Comparison of ENCODE assay signal across 8 mouse cellular contexts in the genomic region with DNA sequence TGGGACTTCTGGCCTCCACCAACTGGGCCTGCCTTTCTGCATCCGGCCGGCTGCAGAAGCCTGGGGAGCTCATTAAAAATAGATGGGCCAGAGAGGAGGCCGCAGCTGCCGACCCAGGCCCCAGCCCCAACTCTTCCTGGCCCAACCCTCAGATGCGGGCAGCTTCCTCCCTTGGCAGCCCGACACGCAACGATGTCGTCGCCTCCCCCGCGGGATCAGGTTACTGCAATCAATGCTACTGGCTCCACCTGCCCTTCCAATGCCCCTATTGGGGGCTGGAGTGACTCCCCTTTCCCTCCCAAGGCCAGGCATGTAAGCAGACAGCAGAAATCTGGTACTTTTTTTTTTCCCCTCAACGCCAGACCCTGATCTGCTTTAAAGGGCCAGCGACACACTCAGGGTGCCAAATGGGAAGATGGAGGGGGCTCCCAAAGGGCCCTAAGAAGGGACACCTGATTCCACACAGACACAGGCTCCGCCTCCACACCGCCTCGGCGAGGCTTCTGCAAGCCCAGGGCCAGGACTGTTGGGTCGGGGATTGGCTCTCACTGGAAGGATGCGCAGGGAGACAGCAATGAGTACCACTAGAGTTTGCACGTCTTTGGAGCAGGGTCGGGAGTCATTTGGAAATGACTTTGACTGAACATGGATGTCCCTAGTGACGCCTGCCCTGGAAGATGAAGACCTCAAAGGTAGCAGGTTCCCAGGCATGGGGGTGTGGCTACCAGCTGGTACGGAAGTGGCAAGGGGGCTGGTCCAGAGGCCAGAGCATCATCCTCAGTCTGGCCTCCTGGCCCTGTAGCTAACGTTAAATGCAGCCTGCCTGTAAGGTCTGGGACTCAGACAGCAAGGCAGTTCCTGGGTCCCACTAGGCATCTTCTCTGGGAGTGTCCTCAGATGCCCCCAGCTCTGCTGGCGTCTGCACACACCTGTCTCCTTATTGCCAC. TPM values are rescaled to one million over a fixed set of nuclear protein-coding genes. Genes with fewer than 3 reads are reported as not detected.
DNase-seq lines count a peak whose midpoint lies in the region; ATAC-seq and TF ChIP-seq lines count a peak whose summit lies in the region.

No protein-coding gene starts in this region.

- peak overlapping the region; percentile 64 for H3K9ac ChIP-seq in CH12.LX (ENCODE audit: insufficient read depth, low read depth)
- H3K9ac ChIP-seq in embryonic facial prominence, embryonic 15.5 days = peak overlapping the region; percentile 15; the same call in 1 of the 2 replicates
- H3K9ac ChIP-seq in intestine, postnatal 0 days (ENCODE audit: low read depth, low read length) = no peak overlapping the region
- peak overlapping the region; percentile 62 for H3K9ac ChIP-seq in neural tube, embryonic 11.5 days (ENCODE audit: low read length)

- DNase-seq in cerebellum, postnatal 10 days = peak; percentile 80 to 84
- no peak for DNase-seq in cerebellum, adult 18-20 months
- DNase-seq in CH12.LX (ENCODE audit: extremely low read depth) = peak; percentile 42
- DNase-seq in neural tube, embryonic 11.5 days (ENCODE audit: low spot score) = peak; percentile 84
- DNase-seq in layer of hippocampus, adult 18-20 months (ENCODE audit: low spot score in 2 of 2) = no peak

- no peak overlapping the region for H3K27ac ChIP-seq in CH12.LX (ENCODE audit: insufficient read depth, low read depth)
- H3K27ac ChIP-seq in embryonic facial prominence, embryonic 15.5 days (replicated peaks) = peak overlapping the region; percentile 53
- H3K27ac ChIP-seq in intestine, postnatal 0 days (ENCODE audit: low read depth, low read length) = no peak overlapping the region
- H3K27ac ChIP-seq in neural tube, embryonic 11.5 days (ENCODE audit: low read depth, low read length) = peak overlapping the region; percentile 93

- WGBS in embryonic facial prominence, embryonic 15.5 days = 3% methylated on average over 26 of the region's 26 CpGs
- 4% methylated on average over 26 of the region's 26 CpGs for WGBS in intestine, postnatal 0 days
- 3% methylated on average over 26 of the region's 26 CpGs for WGBS in neural tube, embryonic 11.5 days

- TF ChIP-seq CTCF in CH12.LX (conservative IDR thresholded peaks at IDR 0.05 in 1 of 2, IDR thresholded peaks at IDR 0.05 in 1 of 2; ENCODE audit: low read depth in 2 of 2, low read length in 2 of 2) = no peak
- TF ChIP-seq CTCF in intestine, postnatal 0 days (IDR thresholded peaks at IDR 0.05; ENCODE audit: low read depth) = no peak

- no peak for TF ChIP-seq EP300 in CH12.LX (IDR thresholded peaks at IDR 0.05; ENCODE audit: low read length)

- TF ChIP-seq RAD21 in CH12.LX (IDR thresholded peaks at IDR 0.05; ENCODE audit: low read depth, low read length) = no peak

- H3K79me2 ChIP-seq in CH12.LX (replicated peaks; ENCODE audit: control insufficient read depth, extremely low read depth, insufficient read depth, poor library complexity, severe bottlenecking) = no peaks in the 10 kb centered on the region

- H3K9me3 ChIP-seq in CH12.LX (replicated peaks; ENCODE audit: low read length) = no peaks in the 10 kb centered on the region
- no peaks in the 10 kb centered on the region for H3K9me3 ChIP-seq in embryonic facial prominence, embryonic 15.5 days (replicated peaks)
- no peaks in the 10 kb centered on the region for H3K9me3 ChIP-seq in intestine, postnatal 0 days (ENCODE audit: control insufficient read depth)
- H3K9me3 ChIP-seq in neural tube, embryonic 11.5 days (ENCODE audit: control insufficient read depth, low read length) = no peaks in the 10 kb centered on the region

- H3K4me3 ChIP-seq in CH12.LX (replicated peaks in 1 of 3; ENCODE audit: low read depth in 2 of 3, low read length in 2 of 3, poor library complexity in 1 of 3) = peak overlapping the region; percentile 55 to 62 (median 55)
- peak overlapping the region; percentile 33 for H3K4me3 ChIP-seq in embryonic facial prominence, embryonic 15.5 days (replicated peaks)
- H3K4me3 ChIP-seq in intestine, postnatal 0 days (ENCODE audit: low read depth, low read length) = peak overlapping the region; percentile 21
- peak overlapping the region; percentile 39 for H3K4me3 ChIP-seq in neural tube, embryonic 11.5 days (ENCODE audit: low read depth, low read length)

- TF ChIP-seq POLR2A in CH12.LX (IDR thresholded peaks at IDR 0.05; ENCODE audit: low read depth, low read length) = no peak; the same call in 1 of the 2 replicates

- peaks cover 15 to 42% of the 10 kb centered on the region in 2 experiments for H3K4me1 ChIP-seq in CH12.LX (ENCODE audit: control insufficient read depth in 1 of 2, insufficient read depth in 2 of 2)
- peaks cover 50% of the 10 kb centered on the region for H3K4me1 ChIP-seq in embryonic facial prominence, embryonic 15.5 days
- 0 out of 2 replicates have a peak, but pooled peaks cover 3% of the 10 kb centered on the region for H3K4me1 ChIP-seq in intestine, postnatal 0 days (replicated peaks; ENCODE audit: control insufficient read depth, insufficient read depth, low read length)
- H3K4me1 ChIP-seq in neural tube, embryonic 11.5 days (ENCODE audit: control insufficient read depth, insufficient read depth, low read length) = peaks cover 54% of the 10 kb centered on the region

- ATAC-seq in embryonic facial prominence, embryonic 15.5 days (ENCODE audit: insufficient number of reproducible peaks, low FRiP score, low TSS enrichment, low read depth) = no peak
- ATAC-seq in intestine, postnatal 0 days = no peak
- 0 out of 2 replicates have a peak, but pooled peaks have one; percentile 7 for ATAC-seq in neural tube, embryonic 11.5 days (ENCODE audit: insufficient read depth, low FRiP score, low TSS enrichment)
- ATAC-seq in megakaryocyte-erythroid progenitor cell, adult 5-6 weeks (replicated peaks; ENCODE audit: low FRiP score, low TSS enrichment, poor library complexity, severe bottlenecking) = no peak

- peaks cover 0 to 30% of the 10 kb centered on the region in 2 experiments for H3K36me3 ChIP-seq in CH12.LX (replicated peaks in 1 of 2; ENCODE audit: control insufficient read depth in 1 of 2, insufficient read depth in 1 of 2, low read length in 1 of 2)
- H3K36me3 ChIP-seq in embryonic facial prominence, embryonic 15.5 days = no peaks in the 10 kb centered on the region
- no peaks in the 10 kb centered on the region for H3K36me3 ChIP-seq in intestine, postnatal 0 days (ENCODE audit: control insufficient read depth, insufficient read depth)
- no peaks in the 10 kb centered on the region for H3K36me3 ChIP-seq in neural tube, embryonic 11.5 days (ENCODE audit: control insufficient read depth, insufficient read depth, low read length)

- in situ Hi-C loops in CH12.LX (cut with MboI; ENCODE audit: low pct_ligation_motif_present, low pct_unique_long_range_greater_than_20kb, low sequenced_read_pairs) = no loop called here

- H3K27me3 ChIP-seq in CH12.LX (replicated peaks) = no peaks in the 10 kb centered on the region
- no peaks in the 10 kb centered on the region for H3K27me3 ChIP-seq in embryonic facial prominence, embryonic 15.5 days
- H3K27me3 ChIP-seq in intestine, postnatal 0 days (replicated peaks; ENCODE audit: control insufficient read depth, insufficient read depth, low read length) = peaks cover 15% of the 10 kb centered on the region
- H3K27me3 ChIP-seq in neural tube, embryonic 11.5 days (ENCODE audit: control insufficient read depth, insufficient read depth, low read length) = no peaks in the 10 kb centered on the region

- dilution Hi-C loops in CH12.LX (cut with MboI; ENCODE audit: extremely low pct_ligation_motif_present, extremely low pct_unique_long_range_greater_than_20kb, low sequenced_read_pairs) = no loop called here

- peak overlapping the region; percentile 53 for H3K4me2 ChIP-seq in CH12.LX (ENCODE audit: insufficient read depth, low read depth, poor library complexity, severe bottlenecking)
- H3K4me2 ChIP-seq in embryonic facial prominence, embryonic 15.5 days (replicated peaks) = peak overlapping the region; percentile 47
- peak overlapping the region; percentile 50 for H3K4me2 ChIP-seq in intestine, postnatal 0 days (replicated peaks; ENCODE audit: low read depth)
- H3K4me2 ChIP-seq in neural tube, embryonic 11.5 days (ENCODE audit: low read depth) = peak overlapping the region; percentile 58

RNA-seq across cellular contexts. Expression of gene Mapk8ip1, which starts 8.5 kb away (rescaled TPM):
- total RNA-seq in CH12.LX (2012; rRNA removed) = 4.1 and 5.4 TPM in 2 replicates
- 5.0 and 5.5 TPM in 2 replicates for total RNA-seq in CH12.LX (2014; rRNA removed)
- polyA plus RNA-seq in CH12.LX (2012; ENCODE audit: insufficient read length, low read depth) = 11.0 and 13.0 TPM in 2 replicates
- polyA plus RNA-seq in embryonic facial prominence, embryonic 15.5 days (2015; fragmentation: Nextera tagmentation; extraction: Ambion mirVana) = 34.0 and 34.6 TPM in 2 replicates
- polyA plus RNA-seq in intestine, postnatal 0 days (2015; fragmentation: Nextera tagmentation; extraction: Ambion mirVana) = 7.2 and 7.4 TPM in 2 replicates
- polyA plus RNA-seq in neural tube, embryonic 11.5 days (2014; fragmentation: Nextera tagmentation; extraction: Ambion mirVana) = 39.1 and 44.2 TPM in 2 replicates
- total RNA-seq in layer of hippocampus, adult 18-20 months (2021) = 100 to 1,000 TPM; 350 to 365 TPM
- total RNA-seq in megakaryocyte-erythroid progenitor cell, adult 5-6 weeks (2014; fragmentation: Nextera tagmentation) = not detected in 2 replicates
- not detected in 2 replicates for total RNA-seq in megakaryocyte-erythroid progenitor cell, adult 5-6 weeks (2017)

RNA-seq across cellular contexts. Expression of gene 1700029I15Rik, which starts 10.3 kb away (rescaled TPM):
- total RNA-seq in CH12.LX (2012; rRNA removed) (2.9 and 3.4 TPM in 2 replicates), CH12.LX (2014; rRNA removed) (0.39 and 0.67 TPM in 2 replicates)
- 3.0 and 5.0 TPM in 2 replicates for polyA plus RNA-seq in CH12.LX (2012; ENCODE audit: insufficient read length, low read depth)
- polyA plus RNA-seq in embryonic facial prominence, embryonic 15.5 days (2015; fragmentation: Nextera tagmentation; extraction: Ambion mirVana) = 3.4 and 6.3 TPM in 2 replicates
- polyA plus RNA-seq in intestine, postnatal 0 days (2015; fragmentation: Nextera tagmentation; extraction: Ambion mirVana) = 2.1 and 3.1 TPM in 2 replicates
- polyA plus RNA-seq in neural tube, embryonic 11.5 days (2014; fragmentation: Nextera tagmentation; extraction: Ambion mirVana) = 1.0 and 3.1 TPM in 2 replicates
- total RNA-seq in layer of hippocampus, adult 18-20 months (2021) = 1 to 10 TPM; 3.7 to 6.2 TPM
- total RNA-seq in megakaryocyte-erythroid progenitor cell, adult 5-6 weeks (2014; fragmentation: Nextera tagmentation) = 1.2 and 1.5 TPM in 2 replicates
- total RNA-seq in megakaryocyte-erythroid progenitor cell, adult 5-6 weeks (2017) = 1.1 and 2.5 TPM in 2 replicates

RNA-seq across cellular contexts. Expression of gene Large2, which starts 17.9 kb away (rescaled TPM):
- total RNA-seq in CH12.LX (2012; rRNA removed) (1.4 and 1.5 TPM in 2 replicates), CH12.LX (2014; rRNA removed) (0.19 TPM in 1 of 2 replicates, not detected in the other)
- polyA plus RNA-seq in CH12.LX (2012; ENCODE audit: insufficient read length, low read depth) = 0.45 and 0.89 TPM in 2 replicates
- 22.5 and 23.6 TPM in 2 replicates for polyA plus RNA-seq in embryonic facial prominence, embryonic 15.5 days (2015; fragmentation: Nextera tagmentation; extraction: Ambion mirVana)
- 8.3 and 9.1 TPM in 2 replicates for polyA plus RNA-seq in intestine, postnatal 0 days (2015; fragmentation: Nextera tagmentation; extraction: Ambion mirVana)
- polyA plus RNA-seq in neural tube, embryonic 11.5 days (2014; fragmentation: Nextera tagmentation; extraction: Ambion mirVana) = 3.0 and 4.9 TPM in 2 replicates
- total RNA-seq in layer of hippocampus, adult 18-20 months (2021) = under 1 TPM; 0.20 to 0.86 TPM
- not detected in 2 replicates for total RNA-seq in megakaryocyte-erythroid progenitor cell, adult 5-6 weeks (2014; fragmentation: Nextera tagmentation)
- not detected in 2 replicates for total RNA-seq in megakaryocyte-erythroid progenitor cell, adult 5-6 weeks (2017)

RNA-seq across cellular contexts. Expression of gene Pex16, which starts 18.1 kb away (rescaled TPM):
- total RNA-seq in CH12.LX (2012; rRNA removed) (35.1 and 44.0 TPM in 2 replicates), CH12.LX (2014; rRNA removed) (25.0 and 28.7 TPM in 2 replicates)
- polyA plus RNA-seq in CH12.LX (2012; ENCODE audit: insufficient read length, low read depth) = 36.6 and 37.2 TPM in 2 replicates
- 27.8 and 28.8 TPM in 2 replicates for polyA plus RNA-seq in embryonic facial prominence, embryonic 15.5 days (2015; fragmentation: Nextera tagmentation; extraction: Ambion mirVana)
- 84.8 and 86.0 TPM in 2 replicates for polyA plus RNA-seq in intestine, postnatal 0 days (2015; fragmentation: Nextera tagmentation; extraction: Ambion mirVana)
- 21.5 and 22.4 TPM in 2 replicates for polyA plus RNA-seq in neural tube, embryonic 11.5 days (2014; fragmentation: Nextera tagmentation; extraction: Ambion mirVana)
- 10 to 100 TPM; 31.7 to 32.8 TPM for total RNA-seq in layer of hippocampus, adult 18-20 months (2021)
- total RNA-seq in megakaryocyte-erythroid progenitor cell, adult 5-6 weeks (2014; fragmentation: Nextera tagmentation) = 13.1 and 25.7 TPM in 2 replicates
- 12.1 and 17.2 TPM in 2 replicates for total RNA-seq in megakaryocyte-erythroid progenitor cell, adult 5-6 weeks (2017)

RNA-seq across cellular contexts. Expression of gene Cry2, which starts 41.3 kb away (rescaled TPM):
- total RNA-seq in CH12.LX (2012; rRNA removed) (8.8 and 12.7 TPM in 2 replicates), CH12.LX (2014; rRNA removed) (3.7 and 4.3 TPM in 2 replicates)
- 15.2 and 15.9 TPM in 2 replicates for polyA plus RNA-seq in CH12.LX (2012; ENCODE audit: insufficient read length, low read depth)
- 30.6 and 33.9 TPM in 2 replicates for polyA plus RNA-seq in embryonic facial prominence, embryonic 15.5 days (2015; fragmentation: Nextera tagmentation; extraction: Ambion mirVana)
- polyA plus RNA-seq in intestine, postnatal 0 days (2015; fragmentation: Nextera tagmentation; extraction: Ambion mirVana) = 10.0 and 11.7 TPM in 2 replicates
- polyA plus RNA-seq in neural tube, embryonic 11.5 days (2014; fragmentation: Nextera tagmentation; extraction: Ambion mirVana) = 21.4 and 22.3 TPM in 2 replicates
- 100 to 1,000 TPM in 1 of 2 experiments, 10 to 100 TPM in 1; 99.0 to 111 TPM for total RNA-seq in layer of hippocampus, adult 18-20 months (2021)
- total RNA-seq in megakaryocyte-erythroid progenitor cell, adult 5-6 weeks (2014; fragmentation: Nextera tagmentation) = 16.1 and 21.0 TPM in 2 replicates
- total RNA-seq in megakaryocyte-erythroid progenitor cell, adult 5-6 weeks (2017) = 8.4 and 9.6 TPM in 2 replicates

Comparison
In these comparisons a context has a peak if more than half of its experiments do, and no peak if none do; other contexts are left out.
1. DNase-seq: peak in cerebellum, postnatal 10 days (2 of 2), CH12.LX (single experiment) and neural tube, embryonic 11.5 days (single experiment); none in cerebellum, adult 18-20 months (0 of 2) and layer of hippocampus, adult 18-20 months (0 of 2).
2. H3K27ac ChIP-seq: peak in embryonic facial prominence, embryonic 15.5 days (single experiment) and neural tube, embryonic 11.5 days (single experiment); none in CH12.LX (single experiment) and intestine, postnatal 0 days (single experiment).
3. Peak in every context shown above with its lines, with median percentiles within 50 percentile points of each other: H3K4me2 ChIP-seq and H3K4me3 ChIP-seq.